Mouse (Mus musculus) E14TG2a.4 (cell line): ENCODE results near the gene Crtap.
"Not testable (repeated sequence)": the region's sequence is repeated elsewhere in the genome, so short reads cannot be mapped to it uniquely, and the experiment has no call there.

Experiments
- H3K27me3 ChIP-seq: 2 replicates; pipeline ENCODE4 v1.6.1; 2014; ENCODE audit warnings: low read length, control low read depth; ENCODE audit not compliant: insufficient read depth
- H3K36me3 ChIP-seq: 2 replicates; pipeline ENCODE4 v1.6.1; 2014; ENCODE audit warnings: low read length, control low read depth; ENCODE audit not compliant: insufficient read depth
- H3K4me1 ChIP-seq: replicated peaks from 2 replicates; pipeline ENCODE4 v1.6.1; 2014; ENCODE audit warnings: low read depth, low read length, control low read depth
- H3K4me3 ChIP-seq: replicated peaks from 2 replicates; pipeline ENCODE4 v1.5.1; 2014; ENCODE audit warnings: mild to moderate bottlenecking, low read length
- H3K9me3 ChIP-seq: 2 replicates; pipeline ENCODE4 v1.6.1; 2014; ENCODE audit warnings: low read length, control low read depth
- CTCF ChIP-seq: conservative IDR thresholded peaks from 2 replicates; pipeline ENCODE4 v1.5.1; 2014; ENCODE audit warnings: low read length
- NANOG ChIP-seq: IDR thresholded peaks from 2 replicates; pipeline ENCODE4 v1.6.1; 2014; ENCODE audit warnings: borderline replicate concordance, low read length, mixed read lengths
- POU5F1 ChIP-seq: IDR thresholded peaks from 2 replicates; pipeline ENCODE4 v1.6.1; 2014; ENCODE audit warnings: low read length, borderline replicate concordance

Gene Crtap

GRCm38 (mm10) chr9:114377168-114377567 lies 13.3 kb downstream of the Crtap start:
- Histone ChIP-seq H3K27me3 (no peaks in the 10 kb centered on the region), H3K4me3 (no peak overlapping the region), H3K4me1 (peaks cover 15% of the 10 kb centered on the region), H3K9me3 (peaks cover 23% of the 10 kb centered on the region), H3K36me3 (peaks cover 91% of the 10 kb centered on the region)
- TF ChIP-seq CTCF (no peak), NANOG (no peak), POU5F1 (no peak)

- no peak overlapping the region for H3K4me3 ChIP-seq
- peaks cover 23% of the 10 kb centered on the region for H3K9me3 ChIP-seq
- peaks cover 19% of the 10 kb centered on the region for H3K4me1 ChIP-seq
- H3K27me3 ChIP-seq: no peaks in the 10 kb centered on the region
- TF ChIP-seq POU5F1 (no peak), NANOG (no peak), CTCF (no peak)
- H3K36me3 ChIP-seq: peaks cover 76% of the 10 kb centered on the region
Measured at GRCm38 (mm10) chr9:114375276-114375962, 15.1 kb downstream of the Crtap start.

DNA sequence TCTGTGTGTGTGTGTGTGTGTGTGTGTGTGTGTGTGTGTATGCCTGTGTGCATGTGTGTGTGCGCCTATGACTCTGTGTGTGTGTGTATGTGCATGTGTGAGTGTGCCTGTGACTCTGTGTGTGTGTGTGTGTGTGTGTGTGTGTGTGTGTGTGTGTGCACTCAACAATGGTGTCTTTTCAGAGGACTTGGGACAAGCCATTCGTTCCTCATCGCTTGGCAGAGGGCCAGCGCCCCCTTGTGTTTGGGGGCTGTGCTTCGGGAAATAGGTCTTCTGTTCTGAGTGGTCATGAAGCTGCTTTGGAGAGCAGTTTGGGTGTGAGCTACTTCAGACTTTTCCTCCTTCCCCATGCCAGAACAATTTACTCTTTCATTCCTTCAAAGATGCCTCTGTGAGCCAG lies 18.8 kb downstream of the Crtap start:
- H3K36me3 ChIP-seq: peaks cover 39% of the 10 kb centered on the region
- TF ChIP-seq CTCF: peak; percentile 19; the same call in 1 of the 2 replicates
- H3K4me3 ChIP-seq: not testable (repeated sequence)
- H3K4me1 ChIP-seq: peaks cover 16% of the 10 kb centered on the region
- H3K9me3 ChIP-seq: peaks cover 22% of the 10 kb centered on the region
- peaks cover 15% of the 10 kb centered on the region for H3K27me3 ChIP-seq

DNA sequence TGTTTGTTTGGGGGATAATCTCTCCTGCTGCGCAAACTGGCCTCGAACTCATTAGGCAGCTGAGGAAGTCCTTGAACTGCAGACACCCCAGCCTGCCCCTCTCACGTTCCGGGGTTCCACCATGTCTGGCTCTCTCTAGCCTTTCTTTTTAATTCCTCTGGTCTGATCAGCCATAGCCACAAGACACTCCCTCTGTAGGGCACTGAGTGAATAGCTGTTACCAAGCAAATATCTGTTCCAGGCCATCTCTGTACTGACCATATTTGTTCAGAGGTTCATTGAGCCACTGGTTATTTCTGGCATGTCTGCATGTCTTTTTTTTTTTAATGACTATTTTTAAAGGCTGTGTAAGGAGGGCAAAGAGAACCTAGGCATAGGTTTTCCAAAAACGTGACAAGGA lies 21.1 kb downstream of the Crtap start:
- H3K4me1 ChIP-seq: peaks cover 16% of the 10 kb centered on the region
- H3K9me3 ChIP-seq, H3K4me3 ChIP-seq: not testable (repeated sequence)
- TF ChIP-seq CTCF: 0 out of 2 replicates have a peak, but pooled peaks have one; percentile 10
- H3K27me3 ChIP-seq: peaks cover 24% of the 10 kb centered on the region
- peaks cover 16% of the 10 kb centered on the region for H3K36me3 ChIP-seq

DNA sequence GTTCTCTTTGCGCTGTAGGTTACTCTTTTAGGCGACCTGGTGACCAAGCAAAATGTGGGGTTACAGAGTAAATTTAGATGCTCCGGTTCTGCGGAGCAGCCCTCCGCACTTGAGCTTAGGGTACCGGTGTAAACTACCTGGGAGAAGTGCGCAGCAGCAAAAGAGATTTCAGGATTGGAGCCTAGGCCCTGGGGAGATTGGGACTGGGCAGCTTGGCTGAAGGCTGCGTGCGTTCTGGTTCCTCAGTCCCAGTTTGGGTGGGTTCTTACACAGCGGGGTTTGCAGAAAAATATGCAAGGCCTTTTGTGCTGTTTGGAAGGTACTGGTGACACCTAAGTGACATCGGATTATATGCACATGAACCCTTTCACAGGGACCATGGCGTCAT lies 22.0 kb downstream of the Crtap start:
- Histone ChIP-seq H3K9me3 (no peaks in the 10 kb centered on the region), H3K36me3 (peaks cover 7% of the 10 kb centered on the region), H3K4me3 (peak overlapping the region; percentile 75), H3K27me3 (peaks cover 27% of the 10 kb centered on the region), H3K4me1 (peaks cover 16% of the 10 kb centered on the region)
- TF ChIP-seq NANOG: no peak
- TF ChIP-seq POU5F1: no peak
- TF ChIP-seq CTCF: no peak

- peaks cover 27% of the 10 kb centered on the region for H3K27me3 ChIP-seq
- no peaks in the 10 kb centered on the region for H3K9me3 ChIP-seq
- no peak for TF ChIP-seq CTCF
- TF ChIP-seq POU5F1: no peak
- TF ChIP-seq NANOG: no peak
- H3K36me3 ChIP-seq: peaks cover 2% of the 10 kb centered on the region
- peaks cover 16% of the 10 kb centered on the region for H3K4me1 ChIP-seq
- H3K4me3 ChIP-seq: peak overlapping the region; percentile 75
Measured at GRCm38 (mm10) chr9:114367783-114368470, 22.5 kb downstream of the Crtap start.

GRCm38 (mm10) chr9:114329855-114330254 lies 60.6 kb downstream of the Crtap start, which contains the start of gene Bcl2a1c:
TSS of gene Bcl2a1c (plus strand) at chr9:114330135.
- H3K27me3 ChIP-seq, H3K4me1 ChIP-seq, H3K36me3 ChIP-seq, H3K9me3 ChIP-seq, H3K4me3 ChIP-seq: not testable (repeated sequence)

DNA sequence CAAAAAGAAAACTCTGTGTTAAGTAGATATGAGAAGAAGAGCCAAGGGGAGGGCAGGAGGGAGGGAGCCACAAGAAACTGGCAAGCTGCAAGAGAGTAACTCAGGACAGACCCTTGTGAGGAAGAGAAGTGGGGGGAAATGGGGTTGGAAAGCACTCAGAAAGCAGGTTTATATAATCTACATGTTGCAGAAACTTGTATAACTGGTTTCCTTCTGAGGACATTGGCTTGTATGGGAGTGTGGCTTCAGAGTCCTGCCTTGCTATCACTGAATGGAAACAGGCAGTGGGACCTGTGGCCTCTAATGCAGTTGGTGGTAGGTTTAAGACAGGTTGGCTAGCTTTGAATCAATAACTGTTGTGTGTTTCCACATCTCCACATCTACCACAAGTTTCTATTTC lies 62.1 kb downstream of the Crtap start:
- H3K4me3 ChIP-seq, H3K36me3 ChIP-seq, H3K27me3 ChIP-seq, H3K9me3 ChIP-seq, H3K4me1 ChIP-seq: not testable (repeated sequence)

- Histone ChIP-seq H3K36me3 (no peaks in the 10 kb centered on the region), H3K27me3 (peaks cover 8% of the 10 kb centered on the region; the same call in 1 of the 2 replicates), H3K4me3 (no peak overlapping the region), H3K9me3 (no peaks in the 10 kb centered on the region), H3K4me1 (no peaks in the 10 kb centered on the region)
- TF ChIP-seq NANOG (no peak), CTCF (no peak), POU5F1 (no peak)
Measured at GRCm38 (mm10) chr9:114326011-114326748, 64.3 kb downstream of the Crtap start.
